Mouse (Mus musculus): Measurements from ENCODE around the gene Sh3glb1. TPM values are rescaled to one million over a fixed set of nuclear protein-coding genes. Genes with fewer than 3 reads are reported as not detected.
"Not testable (repeated sequence)": the region's sequence is repeated elsewhere in the genome, so short reads cannot be mapped to it uniquely, and the experiment has no call there.

Gene Sh3glb1
- 100 to 1,000 TPM; 288 to 292 TPM for total RNA-seq (2021)

DNA sequence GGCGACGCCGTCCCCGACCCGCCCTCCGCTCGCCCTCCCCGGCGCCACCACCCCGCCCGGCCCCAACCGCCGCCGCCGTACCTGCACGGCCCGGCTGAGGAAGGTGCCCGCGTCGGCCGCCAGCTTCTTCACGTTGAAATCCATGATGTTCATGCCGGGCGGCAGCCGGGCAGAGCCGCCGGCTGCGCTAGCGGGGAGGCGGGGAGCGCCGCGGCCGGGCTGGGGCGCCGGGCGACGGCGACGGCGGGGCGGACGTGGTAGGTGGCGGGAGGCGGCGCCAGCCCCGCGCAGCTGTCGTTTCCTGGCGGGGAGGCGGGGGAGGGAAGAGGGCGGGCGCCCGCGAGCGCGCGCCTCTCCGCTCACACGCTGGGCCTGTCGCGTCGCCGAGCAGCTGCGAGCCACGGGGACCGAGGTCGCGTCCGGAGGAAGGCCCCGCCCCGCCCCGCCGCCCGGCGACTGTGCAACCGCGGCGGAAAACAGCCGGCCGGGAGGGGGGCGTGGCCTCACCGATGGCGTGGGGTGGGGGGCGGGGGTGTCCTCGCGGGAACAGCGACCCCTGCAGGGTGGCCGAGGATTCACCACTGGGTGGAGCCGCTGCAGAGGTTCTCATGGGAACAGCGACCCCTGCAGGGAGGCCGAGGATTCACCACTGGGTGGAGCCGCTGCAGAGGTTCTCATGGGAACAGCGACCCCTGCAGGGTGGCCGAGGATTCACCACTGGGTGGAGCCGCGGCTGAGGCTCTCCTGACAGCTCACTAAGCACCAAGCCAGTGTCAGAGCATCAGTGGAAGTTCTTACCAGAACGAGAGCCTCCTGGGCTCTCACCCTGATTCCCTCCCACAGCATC lies at the start of gene Sh3glb1:
Sh3glb1 (minus strand) TSS at position 435 of the 847 bp plus-strand sequence.
- intact Hi-C loops (cut with DNase I) = loop anchor here (1.0 to 10.0 kb wide), 8 partner anchors 28 to 515 kb away; partner anchors contain the start of genes Hs2st1, Lmo4 and Selenof
- DNase-seq = peak; percentile 98 to 100

DNA sequence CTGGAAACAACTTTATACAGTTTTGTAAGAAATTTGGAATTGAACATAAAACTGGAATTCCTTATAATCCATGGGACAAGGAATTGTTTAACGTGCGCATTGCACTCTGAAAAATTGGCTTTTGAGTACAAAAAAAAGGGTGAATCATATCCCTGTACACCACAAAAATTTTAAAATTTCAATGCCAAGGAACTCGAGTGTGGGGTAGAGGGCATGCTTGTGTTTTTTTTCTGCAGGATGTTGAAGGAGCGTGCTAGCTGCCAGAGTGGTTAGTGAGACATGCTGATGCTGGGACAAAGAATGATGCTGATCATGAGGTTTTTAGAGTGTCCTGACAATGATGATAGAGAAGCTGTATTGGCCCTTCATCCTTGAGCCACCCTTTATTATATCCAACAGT lies 45.0 kb upstream of the Sh3glb1 start:
- DNase-seq = no peak
- intact Hi-C loops (cut with DNase I) = no loop called here

DNA sequence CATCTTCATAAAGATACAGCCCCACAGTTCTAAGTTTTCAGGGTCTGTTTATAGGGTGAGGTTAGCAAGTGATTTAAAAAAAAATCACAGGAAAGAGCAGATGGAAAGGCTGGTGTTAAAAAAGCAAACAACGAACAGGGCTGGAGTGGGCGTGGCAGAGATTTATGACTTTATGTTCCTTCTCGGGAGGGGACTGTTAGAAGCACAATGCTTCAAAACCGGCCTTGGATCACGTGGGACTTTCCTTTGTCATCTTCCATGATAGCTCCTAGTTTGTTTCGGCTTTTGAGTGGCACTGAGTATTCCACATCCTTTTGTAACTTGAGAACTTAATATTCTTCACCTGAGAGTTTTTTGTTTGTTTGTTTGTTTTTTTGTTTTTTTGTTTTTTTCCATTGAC lies 41.3 kb upstream of the Sh3glb1 start:
- no peak for DNase-seq
- intact Hi-C loops (cut with DNase I) = no loop called here

GRCm38 (mm10) chr3:144760592-144761309 lies 40.6 kb upstream of the Sh3glb1 start, which contains the start of gene Clca3a1:
Gene Clca3a1, minus strand, starts transcription at chr3:144760977.
- intact Hi-C loops (cut with DNase I) = no loop called here
- peak; percentile 35 to 42 for DNase-seq

- DNase-seq = no peak
- intact Hi-C loops (cut with DNase I) = loop anchor here (2.0 kb wide), 1 partner anchor 59 kb away; the partner anchor contains the start of gene Clca3a2
Observed at GRCm38 (mm10) chr3:144759719-144760118, 39.6 kb upstream of the Sh3glb1 start.

DNA sequence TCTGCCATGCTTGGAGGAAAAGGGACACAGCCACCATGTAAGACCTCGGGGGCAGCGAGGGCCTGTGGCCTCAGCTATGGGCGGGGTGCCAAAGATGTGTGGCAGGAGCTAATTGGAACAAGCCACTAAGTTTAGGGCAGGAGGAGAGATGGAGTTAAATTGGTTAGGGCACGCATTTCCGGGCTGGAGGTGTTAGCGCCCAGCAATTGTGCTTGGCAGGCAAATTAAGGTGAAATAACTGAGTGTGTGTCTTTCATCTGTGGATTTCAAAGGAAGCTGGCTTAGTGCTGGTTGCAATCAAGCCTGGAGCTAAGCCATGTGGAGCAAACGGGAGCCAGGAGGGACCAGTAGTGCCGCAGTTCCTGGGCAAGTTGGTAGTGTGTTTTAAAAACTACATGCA lies 36.0 kb upstream of the Sh3glb1 start:
- intact Hi-C loops (cut with DNase I) = not testable (repeated sequence)

GRCm38 (mm10) chr3:144753120-144753519 lies 33.0 kb upstream of the Sh3glb1 start:
- no peak for DNase-seq
- intact Hi-C loops (cut with DNase I) = no loop called here

More for the DNA sequence above, 36.0 kb upstream of the Sh3glb1 start:
- not testable (repeated sequence) for DNase-seq

DNA sequence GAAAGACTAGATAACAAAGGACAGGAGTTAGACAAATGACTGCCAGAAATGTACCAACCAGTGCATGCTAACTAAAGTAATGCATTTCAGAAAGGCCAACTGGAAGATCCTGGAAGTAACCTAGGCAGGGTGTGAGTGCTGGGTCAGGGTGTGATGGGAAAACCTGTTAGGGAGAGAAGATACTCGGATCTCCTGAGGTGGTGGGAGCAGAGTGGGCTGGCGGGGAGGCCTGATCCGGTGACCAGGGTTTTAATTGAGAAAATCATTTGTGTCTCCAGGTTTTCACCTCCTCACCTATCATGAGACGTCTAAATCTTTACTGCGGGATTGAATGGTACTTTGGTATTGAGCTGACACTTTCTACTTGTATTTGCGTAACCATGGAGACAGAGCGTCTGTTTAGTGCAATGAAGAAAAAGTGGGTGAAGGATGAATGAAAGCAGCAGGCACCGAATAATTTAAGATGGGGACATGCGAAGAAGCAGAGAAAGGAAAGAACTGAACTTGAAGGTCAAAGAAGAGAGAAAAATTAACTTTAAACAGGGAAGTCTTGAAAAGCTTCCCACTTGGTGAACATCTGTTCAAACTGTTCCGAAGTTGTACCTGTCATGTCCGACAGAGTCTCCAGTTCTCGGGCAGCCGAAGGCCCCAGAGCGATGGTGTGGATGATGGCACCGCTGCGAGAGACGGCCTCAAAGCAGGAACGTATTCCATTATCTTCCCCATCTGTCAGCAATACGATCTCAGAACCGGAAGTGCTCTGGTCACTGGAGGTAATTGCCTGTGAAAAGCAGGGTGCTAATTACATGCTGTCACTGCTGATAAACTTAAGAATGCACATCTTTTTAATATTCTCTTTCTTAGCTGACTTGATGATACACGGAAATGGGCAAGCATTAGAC lies 29.2 kb upstream of the Sh3glb1 start:
- DNase-seq; intact Hi-C loops (cut with DNase I): not testable (repeated sequence)

DNA sequence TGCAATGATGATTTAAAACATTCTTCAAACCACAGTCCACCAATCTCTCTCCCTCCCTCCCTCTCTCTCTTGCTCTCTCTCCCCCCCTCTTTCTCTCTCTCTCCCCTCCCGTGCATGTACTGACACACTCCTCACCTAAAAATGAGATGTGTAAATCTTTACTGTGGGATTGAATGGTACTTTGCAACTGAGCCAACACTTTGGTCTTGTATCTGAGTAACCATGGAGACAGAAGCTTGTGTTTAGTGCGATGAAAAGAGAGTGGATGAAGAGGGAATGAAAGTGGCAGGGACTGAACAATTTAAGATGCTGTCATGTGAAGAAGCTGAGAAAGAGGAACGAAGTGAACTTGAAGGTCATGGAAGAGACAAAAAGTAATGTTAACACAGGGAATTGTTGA lies 27.6 kb upstream of the Sh3glb1 start:
- DNase-seq; intact Hi-C loops (cut with DNase I): not testable (repeated sequence)

GRCm38 (mm10) chr3:144738396-144738795 lies 18.3 kb upstream of the Sh3glb1 start:
- DNase-seq = not testable (repeated sequence)
- intact Hi-C loops (cut with DNase I) = loop anchor here (5.0 to 10.0 kb wide), 2 partner anchors 286 to 384 kb away; no protein-coding TSS in a partner anchor

DNA sequence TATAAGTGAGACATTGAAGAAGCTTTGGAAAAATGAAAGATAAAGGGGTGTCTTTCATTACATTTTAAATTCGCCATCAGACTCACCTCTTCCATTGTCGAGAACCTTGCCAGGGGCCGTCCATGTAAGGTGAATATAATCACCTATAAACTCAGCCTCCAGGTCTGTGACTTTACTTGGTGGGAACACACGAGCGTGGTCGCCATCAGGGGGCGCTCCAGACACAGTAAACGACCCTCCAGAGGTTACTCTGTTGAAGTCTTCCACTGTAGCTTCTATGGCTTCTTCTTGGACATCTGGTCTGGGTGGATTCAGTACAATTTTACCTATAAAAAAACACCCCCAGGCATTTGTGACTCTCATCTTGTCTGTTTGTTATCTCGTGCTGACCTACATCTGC lies 16.7 kb upstream of the Sh3glb1 start:
- DNase-seq = peak; percentile 29 to 74
- intact Hi-C loops (cut with DNase I) = loop anchor here (5.0 to 10.0 kb wide), 2 partner anchors 288 to 385 kb away; no protein-coding TSS in a partner anchor

DNA sequence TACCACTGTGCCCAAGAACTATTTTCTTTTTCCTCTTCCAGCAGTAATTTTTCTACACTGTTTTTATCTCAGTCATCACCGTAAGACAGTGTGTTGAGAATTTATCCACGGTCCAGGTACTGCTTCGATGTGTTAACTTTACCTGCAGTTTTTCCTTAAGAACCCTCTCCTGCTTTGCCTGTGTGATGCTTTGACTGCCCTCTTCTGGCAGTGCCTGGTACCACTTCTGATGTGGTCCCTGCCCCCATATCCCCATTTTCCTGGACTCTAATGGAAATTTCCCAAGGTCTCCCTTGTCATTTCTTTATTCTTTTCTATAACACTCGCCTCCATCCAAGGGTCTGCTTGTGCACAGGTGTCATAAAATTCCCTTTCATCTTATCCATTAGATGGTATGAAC lies 3.3 kb upstream of the Sh3glb1 start:
- peak; percentile 54 to 78 for DNase-seq
- intact Hi-C loops (cut with DNase I) = loop anchor here (5.0 kb wide), 2 partner anchors 191 to 399 kb away; no protein-coding TSS in a partner anchor

DNA sequence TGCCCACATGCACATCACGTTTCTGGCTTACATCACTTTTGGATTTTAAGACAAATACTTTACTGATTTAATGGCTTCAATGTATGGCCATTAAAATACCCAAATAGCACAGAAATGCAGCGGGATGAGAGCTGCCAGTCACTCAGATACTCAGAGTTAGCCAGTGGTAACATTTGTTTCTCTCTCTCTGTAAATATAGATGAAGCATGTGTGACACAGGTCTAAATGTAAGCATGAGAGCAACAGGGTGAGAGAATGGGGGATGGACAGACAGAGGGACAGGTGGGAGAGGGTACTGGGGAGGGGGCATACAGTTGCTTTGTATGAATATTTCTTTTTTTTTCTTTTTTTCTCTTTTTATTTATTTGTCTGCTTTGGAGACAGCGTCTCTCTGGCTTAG lies 2.4 kb upstream of the Sh3glb1 start:
- not testable (repeated sequence) for DNase-seq
- intact Hi-C loops (cut with DNase I) = loop anchor here (5.0 kb wide), 2 partner anchors 190 to 400 kb away; no protein-coding TSS in a partner anchor

DNA sequence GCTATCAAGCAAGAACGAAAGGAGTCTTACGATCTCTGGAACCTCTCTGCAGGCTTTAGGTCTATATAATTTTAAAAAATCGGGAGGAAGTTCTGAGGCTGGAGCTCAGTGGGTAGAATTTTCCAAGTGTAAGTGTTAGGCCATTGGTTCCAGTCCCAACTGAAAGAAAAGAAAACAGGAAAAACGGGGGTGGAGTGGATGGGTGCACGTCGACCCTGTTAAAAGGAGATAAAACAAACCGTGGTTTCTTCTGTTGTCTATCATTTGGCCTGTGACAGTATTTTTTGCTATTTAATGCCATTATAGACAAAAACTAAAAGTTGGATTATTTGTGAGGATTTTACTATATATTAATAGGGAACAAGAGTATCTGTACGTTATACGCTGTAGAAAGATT lies 1.7 kb upstream of the Sh3glb1 start:
- intact Hi-C loops (cut with DNase I) = loop anchor here (2.0 to 5.0 kb wide), 4 partner anchors 105 to 400 kb away; no protein-coding TSS in a partner anchor
- DNase-seq = no peak

DNA sequence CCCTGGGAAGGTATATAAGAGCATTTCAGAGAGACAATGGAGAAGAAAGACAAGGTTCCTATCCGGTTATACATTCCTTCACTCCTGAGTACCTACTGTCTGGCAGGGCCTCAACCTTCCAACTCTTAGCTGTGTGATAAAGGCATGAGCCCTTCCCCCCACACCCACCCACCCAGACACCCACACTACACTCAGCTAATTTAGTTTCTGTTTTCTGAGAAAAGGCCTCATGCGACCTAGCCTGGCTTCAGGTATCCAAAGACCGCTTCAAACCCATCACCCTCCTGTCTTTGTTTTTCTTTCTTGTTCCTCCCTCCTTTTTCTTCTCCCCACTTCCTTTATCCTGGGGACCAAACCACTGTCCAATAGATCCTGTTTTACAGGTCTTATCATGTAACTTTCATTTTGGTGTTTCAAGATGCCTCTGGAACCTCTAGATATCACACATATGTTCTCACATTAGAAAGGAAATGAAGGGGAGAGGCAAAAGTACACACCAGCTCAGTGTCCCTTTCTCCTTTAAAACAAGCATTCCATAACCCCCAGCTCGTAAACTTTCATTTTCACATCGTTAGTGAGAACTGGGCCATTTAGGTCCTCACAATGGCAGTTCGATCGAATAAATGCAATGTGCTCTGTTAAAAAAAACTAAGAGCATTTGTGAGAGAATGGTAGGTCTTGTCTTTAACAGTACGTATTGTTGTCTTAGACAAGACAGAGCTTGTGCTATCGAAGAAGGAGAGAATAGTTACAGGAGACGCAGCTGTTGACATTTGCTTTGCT lies 1.1 kb upstream of the Sh3glb1 start:
- intact Hi-C loops (cut with DNase I) = loop anchor here (2.0 to 5.0 kb wide), 4 partner anchors 104 to 401 kb away; no protein-coding TSS in a partner anchor
- DNase-seq = no peak

DNA sequence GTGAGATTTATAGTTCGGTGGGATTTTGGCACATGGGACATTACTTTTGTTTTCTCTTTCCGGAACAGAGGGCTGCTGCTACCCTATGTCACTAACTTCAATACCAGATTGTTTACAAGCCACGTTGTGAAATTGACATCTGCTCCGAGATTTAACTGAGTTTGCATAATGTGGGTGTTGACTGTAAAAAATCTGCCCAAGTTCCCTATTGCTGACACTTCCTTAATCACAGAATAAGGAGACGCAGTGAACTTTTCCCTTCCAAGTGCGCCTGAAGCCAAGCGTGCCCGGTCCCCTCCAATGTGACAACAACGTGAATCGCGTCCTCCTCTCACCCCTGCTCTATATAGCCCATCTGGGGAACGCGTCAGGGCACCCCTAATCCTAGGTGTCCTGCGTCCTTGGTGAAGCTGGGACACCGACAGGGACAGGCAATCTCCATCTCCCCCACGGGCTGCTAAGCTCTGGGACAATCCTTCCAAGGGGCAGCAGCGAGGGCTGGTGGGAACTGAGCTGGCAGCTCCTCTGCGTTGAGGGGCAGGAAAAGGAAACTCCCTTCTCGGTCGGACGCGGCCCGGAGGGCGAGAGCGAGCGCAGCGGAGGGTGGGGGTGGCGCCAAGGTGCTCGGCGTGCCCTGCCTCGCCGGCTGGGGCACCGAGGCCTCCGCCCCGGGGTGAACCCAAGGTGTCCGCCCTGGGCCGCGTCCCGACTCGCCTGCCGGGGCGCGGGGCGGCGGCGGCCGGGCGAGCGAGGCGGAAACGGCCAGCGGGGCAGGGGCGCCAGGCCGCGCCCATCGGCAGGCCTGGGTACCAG lies 841 bp downstream of the Sh3glb1 start:
- peak; percentile 78 to 80 for DNase-seq
- intact Hi-C loops (cut with DNase I) = loop anchor here (2.0 to 10.0 kb wide), 3 partner anchors 76 to 514 kb away; partner anchors contain the start of genes Hs2st1, Lmo4 and Selenof

GRCm38 (mm10) chr3:144718706-144719087 lies 1.4 kb downstream of the Sh3glb1 start:
- peak; percentile 54 to 59 for DNase-seq
- intact Hi-C loops (cut with DNase I) = loop anchor here (2.0 to 10.0 kb wide), 3 partner anchors 76 to 514 kb away; partner anchors contain the start of genes Hs2st1, Lmo4 and Selenof

DNA sequence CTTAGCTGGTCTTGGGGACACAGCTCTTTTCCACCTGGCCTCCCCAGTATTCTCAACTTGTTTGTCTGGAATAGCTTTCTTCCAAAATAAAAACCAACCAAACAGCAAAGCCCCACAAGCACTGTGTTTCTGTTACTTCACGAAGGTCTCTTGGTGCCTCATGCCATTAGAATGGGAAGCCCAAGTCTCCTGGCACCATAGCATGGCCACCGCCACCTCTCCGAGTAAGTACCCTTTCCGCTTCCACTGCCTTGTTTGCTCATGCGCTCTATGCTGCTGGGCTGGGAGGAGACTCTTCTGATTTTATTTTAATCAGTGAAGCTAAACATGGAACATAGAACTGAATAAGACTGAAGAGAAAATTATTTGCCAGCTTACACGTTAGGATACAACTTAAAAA lies 2.3 kb downstream of the Sh3glb1 start:
- intact Hi-C loops (cut with DNase I) = loop anchor here (2.0 to 10.0 kb wide), 3 partner anchors 75 to 513 kb away; partner anchors contain the start of genes Hs2st1, Lmo4 and Selenof
- peak in 1 of 2 experiments; percentile 40 for DNase-seq

Measured in heart, postnatal 10 days (tissue).